Mouse (Mus musculus): ENCODE results near the gene Nbas. TPM values are rescaled to one million over a fixed set of nuclear protein-coding genes. Genes with fewer than 3 reads are reported as not detected.

Nbas gene
- polyA plus RNA-seq, 1 experiment, result 26.0 TPM

- TF ChIP-seq POLR2A (IDR thresholded peaks at IDR 0.05; ENCODE audit: borderline replicate concordance, extremely low read depth, insufficient read depth, insufficient read length, poor library complexity, severe bottlenecking) (no peak), CTCF (IDR thresholded peaks at IDR 0.05; ENCODE audit: borderline replicate concordance, extremely low read depth, insufficient read depth, insufficient read length) (no peak)
- DNase-seq (ENCODE audit: low read depth), result peak; percentile 76
Measured at GRCm38 (mm10) chr12:13594746-13595469, 326.0 kb downstream of the Nbas start.

- no peak for DNase-seq (ENCODE audit: low read depth)
- TF ChIP-seq POLR2A (IDR thresholded peaks at IDR 0.05; ENCODE audit: borderline replicate concordance, extremely low read depth, insufficient read depth, insufficient read length, poor library complexity, severe bottlenecking), result no peak
- no peak for TF ChIP-seq CTCF (IDR thresholded peaks at IDR 0.05; ENCODE audit: borderline replicate concordance, extremely low read depth, insufficient read depth, insufficient read length)
Measured at GRCm38 (mm10) chr12:13597026-13597425, 328.1 kb downstream of the Nbas start.

- TF ChIP-seq POLR2A (IDR thresholded peaks at IDR 0.05; ENCODE audit: borderline replicate concordance, extremely low read depth, insufficient read depth, insufficient read length, poor library complexity, severe bottlenecking) (no peak), CTCF (IDR thresholded peaks at IDR 0.05; ENCODE audit: borderline replicate concordance, extremely low read depth, insufficient read depth, insufficient read length) (no peak)
- DNase-seq (ENCODE audit: low read depth), result no peak
Measured at GRCm38 (mm10) chr12:13598545-13598944, 329.6 kb downstream of the Nbas start.

- TF ChIP-seq POLR2A (IDR thresholded peaks at IDR 0.05; ENCODE audit: borderline replicate concordance, extremely low read depth, insufficient read depth, insufficient read length, poor library complexity, severe bottlenecking) (no peak), CTCF (IDR thresholded peaks at IDR 0.05; ENCODE audit: borderline replicate concordance, extremely low read depth, insufficient read depth, insufficient read length) (peak; percentile 53; the same call in 1 of the 2 replicates)
- DNase-seq (ENCODE audit: low read depth), result peak; percentile 71
Measured at GRCm38 (mm10) chr12:13602414-13602813, 333.5 kb downstream of the Nbas start.

- no peak for DNase-seq (ENCODE audit: low read depth)
- no peak for TF ChIP-seq POLR2A (IDR thresholded peaks at IDR 0.05; ENCODE audit: borderline replicate concordance, extremely low read depth, insufficient read depth, insufficient read length, poor library complexity, severe bottlenecking)
- no peak for TF ChIP-seq CTCF (IDR thresholded peaks at IDR 0.05; ENCODE audit: borderline replicate concordance, extremely low read depth, insufficient read depth, insufficient read length)
Measured at GRCm38 (mm10) chr12:13607021-13607420, 338.1 kb downstream of the Nbas start.

GRCm38 (mm10) chr12:13609027-13609426 is 340.1 kb downstream of the Nbas start:
- no peak for TF ChIP-seq CTCF (IDR thresholded peaks at IDR 0.05; ENCODE audit: borderline replicate concordance, extremely low read depth, insufficient read depth, insufficient read length)
- TF ChIP-seq POLR2A (IDR thresholded peaks at IDR 0.05; ENCODE audit: borderline replicate concordance, extremely low read depth, insufficient read depth, insufficient read length, poor library complexity, severe bottlenecking), result no peak
- DNase-seq (ENCODE audit: low read depth), result peak; percentile 66

- DNase-seq (ENCODE audit: low read depth), result no peak
- TF ChIP-seq POLR2A (IDR thresholded peaks at IDR 0.05; ENCODE audit: borderline replicate concordance, extremely low read depth, insufficient read depth, insufficient read length, poor library complexity, severe bottlenecking) (no peak), CTCF (IDR thresholded peaks at IDR 0.05; ENCODE audit: borderline replicate concordance, extremely low read depth, insufficient read depth, insufficient read length) (no peak)
Measured at GRCm38 (mm10) chr12:13613041-13613440, 344.1 kb downstream of the Nbas start.

- DNase-seq (ENCODE audit: low read depth), result peak; percentile 40
- TF ChIP-seq CTCF (IDR thresholded peaks at IDR 0.05; ENCODE audit: borderline replicate concordance, extremely low read depth, insufficient read depth, insufficient read length), result no peak
- no peak for TF ChIP-seq POLR2A (IDR thresholded peaks at IDR 0.05; ENCODE audit: borderline replicate concordance, extremely low read depth, insufficient read depth, insufficient read length, poor library complexity, severe bottlenecking)
Measured at GRCm38 (mm10) chr12:13615661-13616060, 346.7 kb downstream of the Nbas start.

- no peak for DNase-seq (ENCODE audit: low read depth)
- no peak for TF ChIP-seq CTCF (IDR thresholded peaks at IDR 0.05; ENCODE audit: borderline replicate concordance, extremely low read depth, insufficient read depth, insufficient read length)
- no peak for TF ChIP-seq POLR2A (IDR thresholded peaks at IDR 0.05; ENCODE audit: borderline replicate concordance, extremely low read depth, insufficient read depth, insufficient read length, poor library complexity, severe bottlenecking)
Measured at GRCm38 (mm10) chr12:13622150-13622822, 353.4 kb downstream of the Nbas start.

GRCm38 (mm10) chr12:13626803-13627706 is 358.1 kb downstream of the Nbas start:
- TF ChIP-seq POLR2A (IDR thresholded peaks at IDR 0.05; ENCODE audit: borderline replicate concordance, extremely low read depth, insufficient read depth, insufficient read length, poor library complexity, severe bottlenecking), result no peak
- peak; percentile 62; the same call in 1 of the 2 replicates for TF ChIP-seq CTCF (IDR thresholded peaks at IDR 0.05; ENCODE audit: borderline replicate concordance, extremely low read depth, insufficient read depth, insufficient read length)
- DNase-seq (ENCODE audit: low read depth), result peak; percentile 73

Other genes starting within 250 kb of the Nbas start
- 45.8 and 61.9 TPM in 2 replicates for gene Ddx1, start 19.9 kb upstream of the Nbas start, polyA plus RNA-seq (2012; rRNA removed)